Mouse (Mus musculus): Measurements from ENCODE around the gene C87436.
"Not testable (repeated sequence)": the region's sequence is repeated elsewhere in the genome, so short reads cannot be mapped to it uniquely, and the experiment has no call there.

The C87436 gene

GRCm38 (mm10) chr6:86487358-86488148 is 49.4 kb downstream of the C87436 start:
- peak; percentile 73 for DNase-seq

- DNase-seq, result no peak
These were observed 49.9 kb downstream of the C87436 start for GRCm38 (mm10) chr6:86488149-86488485.

- no peak for DNase-seq
These were observed 51.8 kb downstream of the C87436 start for GRCm38 (mm10) chr6:86489945-86490344.

- not testable (repeated sequence) for DNase-seq
These were observed 52.2 kb downstream of the C87436 start for GRCm38 (mm10) chr6:86490413-86490812.

GRCm38 (mm10) chr6:86493469-86494263 is 55.5 kb downstream of the C87436 start:
- DNase-seq, result no peak

DNA sequence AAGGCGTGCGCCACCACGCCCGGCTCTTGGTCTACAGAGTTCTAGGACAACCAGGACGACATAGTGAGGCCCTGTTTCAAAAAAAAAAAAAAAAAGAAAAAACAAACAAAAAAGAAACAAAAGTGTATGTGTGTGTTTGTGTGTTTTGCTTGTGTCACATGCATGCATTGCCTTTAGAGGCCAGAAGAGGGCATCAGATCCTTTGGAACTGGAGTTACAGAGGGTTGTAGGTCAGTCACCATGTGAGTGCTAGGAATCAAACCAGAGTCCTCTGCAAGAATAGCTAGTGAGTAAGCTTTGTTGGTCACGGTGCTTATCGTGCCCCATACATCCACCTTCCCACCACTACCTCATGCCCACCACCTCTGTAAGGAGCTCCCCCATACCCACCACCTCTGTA is 56.6 kb downstream of the C87436 start:
- no peak for DNase-seq

GRCm38 (mm10) chr6:86495661-86496060 is 57.5 kb downstream of the C87436 start:
- DNase-seq, result no peak

GRCm38 (mm10) chr6:86496127-86496526 is 58.0 kb downstream of the C87436 start:
- no peak for DNase-seq

DNA sequence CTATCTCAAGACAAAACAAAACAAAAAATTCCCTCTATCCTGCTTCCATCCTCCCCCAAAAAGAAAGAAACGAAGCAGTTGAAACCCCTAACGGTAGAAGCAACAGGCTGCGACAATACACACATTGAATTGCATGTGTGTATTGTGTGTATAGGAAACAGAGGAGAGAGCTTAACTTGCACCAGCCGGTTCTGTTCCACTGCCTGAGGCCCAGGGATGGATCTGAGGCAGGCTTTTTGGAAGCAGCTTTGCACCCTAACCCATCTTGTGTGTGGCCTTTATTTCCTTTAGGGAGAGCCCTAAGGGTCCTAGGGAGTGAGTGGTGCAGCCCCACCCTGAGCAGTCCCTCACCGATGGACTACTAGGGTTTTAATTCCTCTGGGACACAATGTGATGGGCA is 58.4 kb downstream of the C87436 start:
- DNase-seq, result no peak

- no peak for DNase-seq
These were observed 59.1 kb downstream of the C87436 start for GRCm38 (mm10) chr6:86497071-86497815.

DNA sequence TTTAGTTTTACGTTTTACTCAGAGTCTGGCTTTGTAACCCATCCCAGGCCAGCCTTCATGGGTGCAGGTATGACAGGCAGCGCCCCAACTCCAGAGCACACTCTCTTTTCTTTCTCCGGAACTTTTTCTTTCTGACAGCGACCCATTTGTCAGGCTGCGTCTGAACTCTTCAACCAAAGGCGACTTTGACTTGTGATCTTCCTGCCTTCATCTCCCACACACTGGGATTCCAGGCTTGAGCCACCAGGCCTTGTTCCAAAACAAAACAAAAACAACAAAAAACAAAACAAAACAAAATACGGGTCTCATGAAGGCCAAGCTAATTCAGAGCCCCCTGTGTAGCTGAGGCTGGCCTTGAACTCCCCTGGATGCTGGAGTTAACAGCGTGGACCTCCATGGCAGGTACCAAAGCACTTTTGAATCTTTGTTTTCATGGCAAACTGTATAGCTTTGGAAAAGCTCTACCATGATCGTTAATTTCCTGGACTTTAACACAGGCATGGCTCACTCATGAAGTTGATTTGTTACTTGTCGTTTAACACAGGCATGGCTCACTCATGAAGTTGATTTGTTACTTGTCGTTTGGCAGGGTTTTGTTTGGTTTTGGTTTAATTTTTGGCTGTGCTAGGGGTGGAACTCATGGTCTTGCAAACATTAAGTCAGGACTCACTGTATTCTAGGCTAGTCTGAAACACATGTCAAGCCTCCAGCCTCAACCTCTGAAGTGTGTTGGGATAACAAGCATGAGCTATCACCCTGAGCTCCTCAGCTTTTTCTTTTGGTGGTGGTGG is 60.0 kb downstream of the C87436 start:
- no peak for DNase-seq

- DNase-seq, result no peak
These were observed 61.5 kb downstream of the C87436 start for GRCm38 (mm10) chr6:86499571-86500109.

DNA sequence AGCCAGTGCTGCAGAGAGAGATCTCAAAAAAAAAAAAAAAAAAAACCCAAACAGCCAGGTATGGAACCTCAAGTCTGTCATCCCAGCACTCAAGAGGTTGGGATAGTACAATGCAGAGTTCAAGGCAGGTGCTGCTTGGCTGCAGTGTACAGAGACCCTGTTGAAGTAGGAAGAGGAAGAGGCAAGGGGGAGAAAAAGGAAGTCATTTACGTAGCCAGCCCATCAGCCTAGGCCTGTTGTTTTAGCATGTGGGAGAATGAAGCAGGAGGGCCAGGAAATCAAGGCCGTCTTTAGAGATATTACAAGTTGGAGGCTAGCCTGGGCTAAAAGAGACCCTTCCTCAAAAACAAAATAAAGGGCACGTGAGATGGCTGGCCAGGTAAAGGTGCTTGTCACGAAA is 65.3 kb downstream of the C87436 start:
- DNase-seq, result no peak

- no peak for DNase-seq
These were observed 67.5 kb downstream of the C87436 start for GRCm38 (mm10) chr6:86505671-86506070.

GRCm38 (mm10) chr6:86506309-86506708 is 68.1 kb downstream of the C87436 start:
- DNase-seq, result no peak

DNA sequence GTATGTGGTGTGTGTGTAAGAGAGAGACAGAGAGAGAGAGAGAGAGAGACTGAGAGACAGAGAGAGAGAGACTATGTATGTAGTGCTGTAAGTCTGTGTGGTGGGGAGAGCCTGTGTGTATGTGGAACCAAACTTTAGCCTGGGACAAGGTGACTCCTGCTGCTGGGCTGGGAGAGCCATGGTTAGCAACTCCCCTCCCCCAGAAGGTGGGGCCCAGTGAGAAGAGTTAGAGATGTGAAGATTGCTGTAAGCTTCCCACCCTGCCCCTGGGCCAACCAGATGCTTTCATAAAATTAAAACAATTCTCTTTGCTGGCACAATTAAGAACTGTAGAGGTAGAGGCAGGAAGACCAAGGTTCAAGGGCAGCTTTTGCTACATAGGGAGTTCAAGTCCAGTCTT is 68.9 kb downstream of the C87436 start:
- no peak for DNase-seq

DNA sequence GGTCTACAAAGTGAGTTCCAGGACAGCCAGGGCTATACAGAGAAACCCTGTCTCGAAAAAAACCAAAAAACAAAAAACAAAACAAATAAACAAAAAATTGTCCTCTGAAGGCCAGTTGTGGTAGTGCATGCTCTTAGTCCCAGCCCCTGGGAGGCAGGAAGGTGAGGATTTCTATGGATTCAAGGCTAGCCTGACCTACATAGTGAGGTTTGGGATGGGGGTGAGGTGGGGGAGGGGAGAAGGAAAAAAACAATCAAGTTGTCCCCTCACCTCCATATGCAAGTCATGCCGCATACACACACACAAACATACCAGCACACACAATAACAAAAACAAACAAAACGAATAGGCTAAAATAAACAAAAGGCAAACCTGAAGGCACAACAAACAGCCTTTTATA is 70.6 kb downstream of the C87436 start:
- no peak for DNase-seq

DNA sequence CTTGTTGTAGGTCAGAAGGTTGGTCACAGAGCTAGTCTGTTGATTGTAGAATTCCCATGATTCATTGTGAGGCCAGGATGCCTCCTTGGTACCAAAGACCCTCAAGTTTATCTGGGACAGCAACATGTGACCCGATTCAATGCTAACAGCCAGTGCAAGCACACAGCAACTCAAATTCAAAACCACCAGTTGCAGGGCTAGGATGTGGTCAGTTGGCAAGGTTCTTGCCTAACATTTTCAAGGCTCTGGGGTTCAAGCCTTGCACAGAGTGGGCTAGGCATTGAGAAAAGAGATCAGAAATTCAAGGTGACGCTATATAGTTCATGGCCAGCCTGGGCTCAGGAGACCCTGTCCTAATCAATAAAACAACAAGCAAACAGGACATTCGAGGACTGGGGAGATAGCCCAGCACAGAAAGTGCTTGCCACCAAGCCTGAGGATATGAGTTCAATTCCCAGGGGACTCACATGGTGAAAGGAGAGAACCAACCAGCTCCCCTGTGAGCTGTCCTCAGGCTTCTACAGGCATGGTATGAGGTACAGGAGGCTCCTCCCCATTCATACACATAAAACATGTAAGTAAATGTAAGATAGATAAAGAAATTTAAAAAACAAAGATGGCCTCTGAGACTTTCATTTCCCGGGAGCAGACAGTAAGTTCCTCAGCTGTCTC is 71.2 kb downstream of the C87436 start:
- DNase-seq, result no peak

GRCm38 (mm10) chr6:86509866-86510200 is 71.7 kb downstream of the C87436 start:
- no peak for DNase-seq

- DNase-seq, result no peak
These were observed 72.8 kb downstream of the C87436 start for GRCm38 (mm10) chr6:86510979-86511378.

DNA sequence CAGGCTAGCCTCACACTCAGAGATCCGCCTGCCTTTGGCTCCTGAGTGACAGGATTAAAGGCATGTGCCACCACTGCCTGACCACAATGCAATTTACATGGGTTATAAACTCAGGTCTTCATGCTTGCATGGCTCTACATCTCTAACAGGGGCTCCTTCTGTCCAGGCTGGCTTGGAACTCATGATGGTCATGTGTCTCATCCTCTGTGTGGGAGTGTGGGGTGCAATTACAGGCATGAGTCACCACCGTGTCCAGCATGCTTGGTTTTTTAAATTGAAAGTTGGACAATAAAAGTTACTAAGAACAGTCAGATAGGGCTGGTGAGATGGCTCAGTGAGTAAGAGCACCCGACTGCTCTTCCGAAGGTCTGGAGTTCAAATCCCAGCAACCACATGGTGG is 75.1 kb downstream of the C87436 start:
- DNase-seq, result no peak

DNA sequence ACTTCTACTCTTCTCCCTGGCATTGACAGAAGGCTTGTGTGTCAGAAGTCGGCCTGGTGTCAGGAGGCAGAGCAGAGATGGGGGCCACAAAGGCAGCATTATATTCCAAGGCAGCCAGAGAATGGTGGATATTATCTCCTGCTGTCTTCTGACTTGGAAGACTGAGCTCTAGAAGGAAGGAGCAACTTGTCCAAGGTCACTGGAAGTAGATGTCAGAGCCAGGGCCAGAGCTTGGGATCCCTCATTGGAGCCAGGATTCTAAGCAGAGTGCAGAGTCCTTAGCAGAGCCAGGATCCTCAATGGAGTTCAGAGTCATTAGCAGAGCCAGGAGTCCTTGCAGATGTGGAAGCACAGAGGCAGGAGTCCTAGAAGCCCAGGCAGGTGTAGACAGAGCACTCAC is 77.8 kb downstream of the C87436 start:
- no peak for DNase-seq
